Mouse (Mus musculus): ENCODE results near the gene Saxo1. TPM values are rescaled to one million over a fixed set of nuclear protein-coding genes. Genes with fewer than 3 reads are reported as not detected.

The Saxo1 gene
- total RNA-seq, 1 experiment from 2014 or later: not detected

GRCm38 (mm10) chr4:86396672-86397288, 161.3 kb downstream of the Saxo1 start:
- ATAC-seq (replicated peaks in 1 of 2; ENCODE audit: insufficient read depth in 1 of 2, low FRiP score in 2 of 2, low TSS enrichment in 1 of 2, low read depth in 1 of 2, poor library complexity in 2 of 2, severe bottlenecking in 2 of 2): no peak

GRCm38 (mm10) chr4:86395636-86396035, 162.5 kb downstream of the Saxo1 start:
- no peak for ATAC-seq (replicated peaks in 1 of 2; ENCODE audit: insufficient read depth in 1 of 2, low FRiP score in 2 of 2, low TSS enrichment in 1 of 2, low read depth in 1 of 2, poor library complexity in 2 of 2, severe bottlenecking in 2 of 2)

Other genes with a start within 250 kb of the Saxo1 start
- gene Rraga, start 17.3 kb upstream of the Saxo1 start, total RNA-seq (2017): 11.5 and 15.9 TPM in 2 replicates
- gene Haus6, start 53.7 kb upstream of the Saxo1 start, total RNA-seq (2017): 27.5 and 42.0 TPM in 2 replicates
- gene Plin2, start 111.7 kb upstream of the Saxo1 start, total RNA-seq (2017): 35.1 and 64.9 TPM in 2 replicates
- 36.0 and 40.0 TPM in 2 replicates for gene Dennd4c, start 190.2 kb upstream of the Saxo1 start, total RNA-seq (2017)

All from hematopoietic stem cell, adult 5-6 weeks (primary cell).